8 mouse cellular contexts compared by ENCODE assay signal in genomic region chr19:46623790-46624772, GRCm38 (mm10). TPM values are rescaled to one million over a fixed set of nuclear protein-coding genes. Genes with fewer than 3 reads are reported as not detected.
DNase-seq lines count a peak whose midpoint lies in the region; ATAC-seq and TF ChIP-seq lines count a peak whose summit lies in the region.

No protein-coding gene starts in this region.

- no peak for TF ChIP-seq POLR2A in kidney, adult 2 months (IDR thresholded peaks at IDR 0.05; ENCODE audit: low read depth, low read length)

- peak overlapping the region; percentile 65 for H3K9ac ChIP-seq in intestine, embryonic 16.5 days (ENCODE audit: low read depth, low read length)
- H3K9ac ChIP-seq in lung, postnatal 0 days (replicated peaks; ENCODE audit: low read depth), result peak overlapping the region; percentile 54
- peak overlapping the region; percentile 71 for H3K9ac ChIP-seq in stomach, embryonic 16.5 days (ENCODE audit: low read length)

- WGBS in kidney, adult 2 months, result 26% methylated on average over 19 of the region's 19 CpGs
- WGBS in intestine, embryonic 16.5 days, result 32% methylated on average over 19 of the region's 19 CpGs
- WGBS in lung, postnatal 0 days, result 13% methylated on average over 19 of the region's 19 CpGs
- WGBS in stomach, embryonic 16.5 days, result 24% methylated on average over 19 of the region's 19 CpGs

- H3K36me3 ChIP-seq in kidney, adult 2 months (ENCODE audit: control insufficient read depth, insufficient read depth, low read length), result no peaks in the 10 kb centered on the region
- no peaks in the 10 kb centered on the region for H3K36me3 ChIP-seq in intestine, embryonic 16.5 days (ENCODE audit: control insufficient read depth, insufficient read depth, low read length)
- H3K36me3 ChIP-seq in lung, postnatal 0 days (ENCODE audit: insufficient read depth, low read length), result no peaks in the 10 kb centered on the region
- H3K36me3 ChIP-seq in stomach, embryonic 16.5 days (ENCODE audit: control insufficient read depth, insufficient read depth, low read length), result no peaks in the 10 kb centered on the region; the same call in 1 of the 2 replicates

- intact Hi-C loops in gastrocnemius, postnatal 14 days (cut with DNase I; ENCODE audit: low total_unique reads), result no loop called here

- peak overlapping the region; percentile 49 for H3K27ac ChIP-seq in kidney, adult 2 months (ENCODE audit: insufficient read depth, low read depth, low read length)
- H3K27ac ChIP-seq in intestine, embryonic 16.5 days (ENCODE audit: low read length), result peak overlapping the region; percentile 82
- peak overlapping the region; percentile 92 for H3K27ac ChIP-seq in lung, postnatal 0 days (ENCODE audit: low read length)
- peak overlapping the region; percentile 89 for H3K27ac ChIP-seq in stomach, embryonic 16.5 days (ENCODE audit: low read length)

- DNase-seq in kidney, adult 2 months, result peak; percentile 72
- no peak for DNase-seq in kidney, adult 11 months
- DNase-seq in gastrocnemius, postnatal 14 days, result peak; percentile 60
- DNase-seq in lung, postnatal 0 days (ENCODE audit: low spot score), result peak; percentile 95
- no peak for DNase-seq in right cerebral cortex, adult 2 months (ENCODE audit: low spot score in 2 of 2)
- DNase-seq in layer of hippocampus, adult 8-10 months (ENCODE audit: low spot score in 2 of 2), result no peak

- H3K27me3 ChIP-seq in kidney, adult 2 months (replicated peaks; ENCODE audit: control insufficient read depth, insufficient read depth, low read length), result no peaks in the 10 kb centered on the region
- H3K27me3 ChIP-seq in intestine, embryonic 16.5 days (replicated peaks; ENCODE audit: control insufficient read depth, insufficient read depth, low read length), result no peaks in the 10 kb centered on the region
- no peaks in the 10 kb centered on the region for H3K27me3 ChIP-seq in lung, postnatal 0 days (replicated peaks; ENCODE audit: insufficient read depth, low read length)
- H3K27me3 ChIP-seq in stomach, embryonic 16.5 days (ENCODE audit: control insufficient read depth, insufficient read depth, low read length), result no peaks in the 10 kb centered on the region

- no peaks in the 10 kb centered on the region for H3K9me3 ChIP-seq in intestine, embryonic 16.5 days (ENCODE audit: control insufficient read depth, low read length)
- H3K9me3 ChIP-seq in lung, postnatal 0 days (ENCODE audit: low read length), result no peaks in the 10 kb centered on the region
- no peaks in the 10 kb centered on the region for H3K9me3 ChIP-seq in stomach, embryonic 16.5 days (replicated peaks; ENCODE audit: control insufficient read depth, low read length)

- TF ChIP-seq CTCF in kidney, adult 2 months (conservative IDR thresholded peaks at IDR 0.05; ENCODE audit: insufficient read depth, insufficient read length, low read depth, low read length), result no peak
- no peak for TF ChIP-seq CTCF in lung, postnatal 0 days (IDR thresholded peaks at IDR 0.05)

- peak overlapping the region; percentile 7 for H3K4me3 ChIP-seq in kidney, adult 2 months (ENCODE audit: insufficient read depth, low read depth, low read length)
- peak overlapping the region; percentile 46 for H3K4me3 ChIP-seq in intestine, embryonic 16.5 days (ENCODE audit: low read length)
- H3K4me3 ChIP-seq in lung, postnatal 0 days (ENCODE audit: low read depth, low read length), result peak overlapping the region; percentile 38
- H3K4me3 ChIP-seq in stomach, embryonic 16.5 days (replicated peaks; ENCODE audit: low read length), result peak overlapping the region; percentile 47

- ATAC-seq in intestine, embryonic 16.5 days, result peak; percentile 22
- peak; percentile 78 for ATAC-seq in lung, postnatal 0 days
- peak; percentile 21; the same call in 1 of the 2 replicates for ATAC-seq in stomach, embryonic 16.5 days (ENCODE audit: insufficient read depth, low FRiP score)

- peak; percentile 69 for TF ChIP-seq EP300 in lung, postnatal 0 days (IDR thresholded peaks at IDR 0.05)

- H3K4me1 ChIP-seq in kidney, adult 2 months (ENCODE audit: control insufficient read depth, insufficient read depth, low read length), result peaks cover 21% of the 10 kb centered on the region
- peaks cover 45% of the 10 kb centered on the region for H3K4me1 ChIP-seq in intestine, embryonic 16.5 days (ENCODE audit: control insufficient read depth, insufficient read depth, low read length)
- H3K4me1 ChIP-seq in lung, postnatal 0 days (ENCODE audit: insufficient read depth, low read depth, low read length), result peaks cover 62% of the 10 kb centered on the region
- peaks cover 59% of the 10 kb centered on the region for H3K4me1 ChIP-seq in stomach, embryonic 16.5 days (ENCODE audit: control insufficient read depth, insufficient read depth, low read length)

- H3K4me2 ChIP-seq in intestine, embryonic 16.5 days (ENCODE audit: low read depth, low read length), result peak overlapping the region; percentile 54
- H3K4me2 ChIP-seq in lung, postnatal 0 days (replicated peaks; ENCODE audit: low read depth, low read length), result peak overlapping the region; percentile 72
- H3K4me2 ChIP-seq in stomach, embryonic 16.5 days (ENCODE audit: low read depth, low read length), result peak overlapping the region; percentile 65

RNA-seq across cellular contexts. Expression of gene Wbp1l, which starts 25.2 kb away (rescaled TPM):
- 60.1 and 60.3 TPM in 2 replicates for polyA plus RNA-seq in kidney, adult 2 months (2012; rRNA removed)
- 10 to 100 TPM; 30.4 to 38.5 TPM for total RNA-seq in gastrocnemius, postnatal 14 days (2021)
- 39.3 and 40.0 TPM in 2 replicates for polyA plus RNA-seq in intestine, embryonic 16.5 days (2015; fragmentation: Nextera tagmentation; extraction: Ambion mirVana)
- polyA plus RNA-seq in lung, postnatal 0 days (2015; fragmentation: Nextera tagmentation; extraction: Ambion mirVana), result 34.6 and 37.4 TPM in 2 replicates
- polyA plus RNA-seq in stomach, embryonic 16.5 days (2015; fragmentation: Nextera tagmentation; extraction: Ambion mirVana), result 37.1 and 38.0 TPM in 2 replicates
- 10 to 100 TPM; 40.2 to 43.3 (median 41.6) TPM for total RNA-seq in layer of hippocampus, adult 8-10 months (2022)

RNA-seq across cellular contexts. Expression of gene Cyp17a1, which starts 48.9 kb away (rescaled TPM):
- 0.27 and 0.29 TPM in 2 replicates for polyA plus RNA-seq in kidney, adult 2 months (2012; rRNA removed)
- not detected for total RNA-seq in gastrocnemius, postnatal 14 days (2021)
- 0.16 TPM in 1 of 2 replicates, not detected in the other for polyA plus RNA-seq in intestine, embryonic 16.5 days (2015; fragmentation: Nextera tagmentation; extraction: Ambion mirVana)
- polyA plus RNA-seq in lung, postnatal 0 days (2015; fragmentation: Nextera tagmentation; extraction: Ambion mirVana), result 0.08 and 0.12 TPM in 2 replicates
- 0.09 TPM in 1 of 2 replicates, not detected in the other for polyA plus RNA-seq in stomach, embryonic 16.5 days (2015; fragmentation: Nextera tagmentation; extraction: Ambion mirVana)
- total RNA-seq in layer of hippocampus, adult 8-10 months (2022), result not detected

RNA-seq across cellular contexts. Expression of gene Sfxn2, which starts 50.9 kb away (rescaled TPM):
- 18.9 and 23.0 TPM in 2 replicates for polyA plus RNA-seq in kidney, adult 2 months (2012; rRNA removed)
- total RNA-seq in gastrocnemius, postnatal 14 days (2021), result 1 to 10 TPM; 2.8 to 3.4 TPM
- polyA plus RNA-seq in intestine, embryonic 16.5 days (2015; fragmentation: Nextera tagmentation; extraction: Ambion mirVana), result 16.7 and 18.1 TPM in 2 replicates
- 18.4 and 19.6 TPM in 2 replicates for polyA plus RNA-seq in lung, postnatal 0 days (2015; fragmentation: Nextera tagmentation; extraction: Ambion mirVana)
- 16.6 and 19.3 TPM in 2 replicates for polyA plus RNA-seq in stomach, embryonic 16.5 days (2015; fragmentation: Nextera tagmentation; extraction: Ambion mirVana)
- 1 to 10 TPM; 7.3 to 9.2 (median 7.5) TPM for total RNA-seq in layer of hippocampus, adult 8-10 months (2022)

RNA-seq across cellular contexts. Expression of gene Arl3, which starts 51.1 kb away (rescaled TPM):
- polyA plus RNA-seq in kidney, adult 2 months (2012; rRNA removed), result 52.5 and 62.8 TPM in 2 replicates
- total RNA-seq in gastrocnemius, postnatal 14 days (2021), result 10 to 100 TPM; 47.1 to 56.5 TPM
- polyA plus RNA-seq in intestine, embryonic 16.5 days (2015; fragmentation: Nextera tagmentation; extraction: Ambion mirVana), result 53.9 and 64.5 TPM in 2 replicates
- polyA plus RNA-seq in lung, postnatal 0 days (2015; fragmentation: Nextera tagmentation; extraction: Ambion mirVana), result 52.6 and 70.9 TPM in 2 replicates
- 98.1 and 105 TPM in 2 replicates for polyA plus RNA-seq in stomach, embryonic 16.5 days (2015; fragmentation: Nextera tagmentation; extraction: Ambion mirVana)
- total RNA-seq in layer of hippocampus, adult 8-10 months (2022), result 100 to 1,000 TPM in 2 of 4 experiments, 10 to 100 TPM in 2; 85.9 to 125 (median 103) TPM

Comparison
In these comparisons a context has a peak if more than half of its experiments do, and no peak if none do; other contexts are left out.
1. DNase-seq: peak in kidney, adult 2 months (single experiment), gastrocnemius, postnatal 14 days (single experiment) and lung, postnatal 0 days (single experiment); none in kidney, adult 11 months (single experiment), right cerebral cortex, adult 2 months (0 of 2) and layer of hippocampus, adult 8-10 months (0 of 2).
2. ATAC-seq: peak in every context shown above with its lines; median percentile 78 in lung, postnatal 0 days; 22 in intestine, embryonic 16.5 days; 21 in stomach, embryonic 16.5 days.
3. Peak in every context shown above with its lines, with median percentiles within 50 percentile points of each other: H3K27ac ChIP-seq, H3K4me3 ChIP-seq, H3K4me2 ChIP-seq and H3K9ac ChIP-seq.